Mouse (Mus musculus): ENCODE results near the gene Socs5. TPM values are rescaled to one million over a fixed set of nuclear protein-coding genes. Genes with fewer than 3 reads are reported as not detected.

Gene Socs5
- total RNA-seq, 2 experiments from 2014 or later = 25.6 to 29.4 TPM

- DNase-seq = peak; percentile 96 to 97
- intact Hi-C loops (cut with DNase I) = loop anchor here (2.0 to 5.0 kb wide), 3 partner anchors 70 to 285 kb away; partner anchors contain the start of gene Rhoq
Observed at GRCm38 (mm10) chr17:87106691-87107523, 572 bp upstream of the Socs5 start.

GRCm38 (mm10) chr17:87108507-87109292 lies 1.2 kb downstream of the Socs5 start:
- intact Hi-C loops (cut with DNase I) = loop anchor here (2.0 to 5.0 kb wide), 3 partner anchors 140 to 284 kb away; partner anchors contain the start of gene Rhoq
- no peak for DNase-seq

- no peak for DNase-seq
- intact Hi-C loops (cut with DNase I) = loop anchor here (2.0 to 5.0 kb wide), 3 partner anchors 139 to 283 kb away; partner anchors contain the start of gene Rhoq
Observed at GRCm38 (mm10) chr17:87109504-87109903, 2.0 kb downstream of the Socs5 start.

GRCm38 (mm10) chr17:87112852-87113592 lies 5.5 kb downstream of the Socs5 start:
- intact Hi-C loops (cut with DNase I) = no loop called here

GRCm38 (mm10) chr17:87115615-87116014 lies 8.1 kb downstream of the Socs5 start:
- intact Hi-C loops (cut with DNase I) = no loop called here
- DNase-seq = no peak

More at GRCm38 (mm10) chr17:87112852-87113592, 5.5 kb downstream of the Socs5 start:
- no peak for DNase-seq

GRCm38 (mm10) chr17:87118966-87119526 lies 11.6 kb downstream of the Socs5 start:
- intact Hi-C loops (cut with DNase I) = no loop called here
- no peak for DNase-seq

- intact Hi-C loops (cut with DNase I) = no loop called here
- DNase-seq = no peak
Observed at GRCm38 (mm10) chr17:87125344-87125743, 17.9 kb downstream of the Socs5 start.

GRCm38 (mm10) chr17:87132258-87132657 lies 24.8 kb downstream of the Socs5 start:
- DNase-seq = no peak
- intact Hi-C loops (cut with DNase I) = no loop called here

GRCm38 (mm10) chr17:87133823-87134222 lies 26.3 kb downstream of the Socs5 start:
- DNase-seq = no peak
- intact Hi-C loops (cut with DNase I) = no loop called here

- intact Hi-C loops (cut with DNase I) = no loop called here
- DNase-seq = no peak
Observed at GRCm38 (mm10) chr17:87134631-87135030, 27.2 kb downstream of the Socs5 start.

GRCm38 (mm10) chr17:87135741-87136140 lies 28.3 kb downstream of the Socs5 start:
- intact Hi-C loops (cut with DNase I) = no loop called here
- no peak for DNase-seq

- intact Hi-C loops (cut with DNase I) = no loop called here
- DNase-seq = no peak
Observed at GRCm38 (mm10) chr17:87141188-87141935, 33.9 kb downstream of the Socs5 start.

- DNase-seq = peak; percentile 63 to 64
- intact Hi-C loops (cut with DNase I) = no loop called here
Observed at GRCm38 (mm10) chr17:87142271-87142670, 34.8 kb downstream of the Socs5 start.

- intact Hi-C loops (cut with DNase I) = no loop called here
- no peak for DNase-seq
Observed at GRCm38 (mm10) chr17:87143186-87143585, 35.7 kb downstream of the Socs5 start.

- intact Hi-C loops (cut with DNase I) = no loop called here
- no peak for DNase-seq
Observed at GRCm38 (mm10) chr17:87146415-87147021, 39.0 kb downstream of the Socs5 start.

GRCm38 (mm10) chr17:87149762-87150161 lies 42.3 kb downstream of the Socs5 start:
- no peak for DNase-seq
- intact Hi-C loops (cut with DNase I) = no loop called here

- no peak for DNase-seq
- intact Hi-C loops (cut with DNase I) = no loop called here
Observed at GRCm38 (mm10) chr17:87152984-87153383, 45.5 kb downstream of the Socs5 start.

GRCm38 (mm10) chr17:87155664-87156063 lies 48.2 kb downstream of the Socs5 start:
- intact Hi-C loops (cut with DNase I) = no loop called here
- DNase-seq = no peak

- DNase-seq = peak in 1 of 2 experiments; percentile 41
- intact Hi-C loops (cut with DNase I) = no loop called here
Observed at GRCm38 (mm10) chr17:87157739-87158138, 50.3 kb downstream of the Socs5 start.
